Mouse (Mus musculus) right cerebral cortex, adult 18-20 months (tissue): ENCODE measurements around the gene Vmn2r68.

Experiments
- DNase-seq: peaks from one replicate; pipeline ENCODE4 v3.0.0; 2022; ENCODE audit warnings: mixed read lengths

The Vmn2r68 gene

DNA sequence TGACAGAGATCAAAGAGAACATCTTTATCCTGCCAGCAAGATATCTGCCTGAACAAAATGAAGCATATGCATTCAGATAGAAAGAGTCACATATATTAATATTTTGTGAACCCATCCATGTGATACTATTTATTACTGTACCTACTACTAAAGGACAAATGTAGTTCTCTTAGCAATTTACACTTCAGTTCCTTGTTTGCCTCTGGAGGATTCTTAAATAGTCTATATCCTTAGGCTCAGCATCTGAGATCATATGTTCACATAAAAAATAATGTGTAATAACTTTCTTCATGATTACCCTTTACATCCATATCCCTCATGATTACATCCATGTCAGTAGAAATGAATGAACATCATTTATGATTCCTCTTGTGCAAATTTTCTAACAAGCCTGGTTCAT, at the start of gene Vmn2r68:
Gene Vmn2r68 (minus strand): TSS at position 101 of the 400 bp plus-strand sequence.
- no peak for DNase-seq
